Mouse (Mus musculus): ENCODE data around the gene I830077J02Rik. TPM values are rescaled to one million over a fixed set of nuclear protein-coding genes. Genes with fewer than 3 reads are reported as not detected.

Gene I830077J02Rik
- total and polyA plus RNA-seq, 3 experiments = 1.6 to 34.4 (median 32.6) TPM

- Histone ChIP-seq H3K9me3 (replicated peaks) (no peaks in the 10 kb centered on the region), H3K4me1 (ENCODE audit: insufficient read depth, low read depth, low read length) (peaks cover 67% of the 10 kb centered on the region), H3K36me3 (replicated peaks) (no peaks in the 10 kb centered on the region), H3K4me3 (ENCODE audit: low read depth, low read length) (no peak overlapping the region), H3K27me3 (ENCODE audit: insufficient read depth, low read length) (no peaks in the 10 kb centered on the region; the same call in 1 of the 2 replicates)
- peak; percentile 90 for TF ChIP-seq CTCF (IDR thresholded peaks at IDR 0.05; ENCODE audit: low read depth, low read length)
- no peak for TF ChIP-seq POLR2AphosphoS5 (IDR thresholded peaks at IDR 0.05; ENCODE audit: insufficient replicate concordance, low read depth, low read length)
- DNase-seq (ENCODE audit: low spot score) (no peak), ATAC-seq (ENCODE audit: extremely low read depth, insufficient number of reproducible peaks, low FRiP score, poor library complexity, severe bottlenecking) (0 out of 2 replicates have a peak, but pooled peaks have one; percentile 28)
Observed at GRCm38 (mm10) chr3:105899394-105900147, 32.9 kb downstream of the I830077J02Rik start.

GRCm38 (mm10) chr3:105898861-105899260 lies 33.6 kb downstream of the I830077J02Rik start:
- peaks cover 67% of the 10 kb centered on the region for H3K4me1 ChIP-seq (ENCODE audit: insufficient read depth, low read depth, low read length)
- DNase-seq (ENCODE audit: low spot score) = no peak
- ATAC-seq (ENCODE audit: extremely low read depth, insufficient number of reproducible peaks, low FRiP score, poor library complexity, severe bottlenecking) = no peak

DNA sequence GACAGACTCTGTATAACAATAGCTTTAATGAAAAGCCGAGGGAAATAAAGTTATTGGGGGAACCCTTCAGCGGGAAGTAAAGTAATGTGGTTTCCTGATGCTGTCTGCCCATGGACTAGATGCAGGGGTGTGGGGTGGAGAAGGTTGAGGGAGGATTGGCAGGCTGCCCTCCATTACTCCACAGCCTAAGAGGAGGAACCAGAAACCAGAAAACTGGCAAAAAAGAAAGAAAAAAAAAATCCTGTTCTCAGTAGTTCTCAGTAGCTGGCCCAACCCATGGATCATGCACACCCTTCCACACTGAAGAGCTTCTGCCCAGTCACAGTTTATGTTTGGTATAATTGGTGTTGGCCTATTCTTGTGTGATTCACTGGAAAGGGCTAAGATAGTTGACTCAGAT lies 34.1 kb downstream of the I830077J02Rik start:
- TF ChIP-seq GATA1 (IDR thresholded peaks at IDR 0.05; ENCODE audit: borderline replicate concordance, low read length) (no peak), POLR2AphosphoS5 (IDR thresholded peaks at IDR 0.05; ENCODE audit: insufficient replicate concordance, low read depth, low read length) (no peak), TAL1 (conservative IDR thresholded peaks at IDR 0.05; ENCODE audit: low read depth, low read length) (no peak), GATA2 (IDR thresholded peaks at IDR 0.05; ENCODE audit: borderline replicate concordance, low read depth, low read length) (no peak), CTCF (IDR thresholded peaks at IDR 0.05; ENCODE audit: low read depth, low read length) (no peak)
- no peak for DNase-seq (ENCODE audit: low spot score)
- no peaks in the 10 kb centered on the region; the same call in 1 of the 2 replicates for H3K27me3 ChIP-seq (ENCODE audit: insufficient read depth, low read length)
- no peak for ATAC-seq (ENCODE audit: extremely low read depth, insufficient number of reproducible peaks, low FRiP score, poor library complexity, severe bottlenecking)
- no peaks in the 10 kb centered on the region for H3K36me3 ChIP-seq (replicated peaks)
- H3K9me3 ChIP-seq (replicated peaks) = no peaks in the 10 kb centered on the region
- H3K4me1 ChIP-seq (ENCODE audit: insufficient read depth, low read depth, low read length) = peaks cover 68% of the 10 kb centered on the region
- no peak overlapping the region for H3K4me3 ChIP-seq (ENCODE audit: low read depth, low read length)

More at GRCm38 (mm10) chr3:105898861-105899260, 33.6 kb downstream of the I830077J02Rik start:
- H3K27me3 ChIP-seq (ENCODE audit: insufficient read depth, low read length) = no peaks in the 10 kb centered on the region; the same call in 1 of the 2 replicates
- no peak overlapping the region for H3K4me3 ChIP-seq (ENCODE audit: low read depth, low read length)
- H3K36me3 ChIP-seq (replicated peaks) = no peaks in the 10 kb centered on the region
- no peak for TF ChIP-seq CTCF (IDR thresholded peaks at IDR 0.05; ENCODE audit: low read depth, low read length)
- TF ChIP-seq GATA1 (IDR thresholded peaks at IDR 0.05; ENCODE audit: borderline replicate concordance, low read length) = no peak
- no peaks in the 10 kb centered on the region for H3K9me3 ChIP-seq (replicated peaks)

DNA sequence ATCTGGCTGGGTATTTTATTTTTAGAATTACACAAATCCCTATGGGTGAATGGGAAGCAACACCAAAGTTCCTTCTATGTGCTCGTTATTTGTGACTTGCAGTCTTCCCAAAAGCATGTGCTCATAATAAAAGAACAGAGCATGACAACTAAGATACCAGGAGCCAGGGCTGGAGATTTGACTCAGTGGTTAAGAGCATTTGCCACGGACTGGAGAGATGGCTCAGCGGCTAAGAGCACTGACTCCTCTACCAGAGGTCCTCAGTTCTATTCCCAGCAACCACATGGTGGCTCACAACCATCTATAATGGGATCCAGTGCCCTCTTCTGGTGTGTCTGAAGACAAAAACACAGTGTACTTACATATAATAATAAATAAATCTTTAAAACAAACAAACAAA lies 35.7 kb downstream of the I830077J02Rik start:
- DNase-seq (ENCODE audit: low spot score) (no peak), ATAC-seq (ENCODE audit: extremely low read depth, insufficient number of reproducible peaks, low FRiP score, poor library complexity, severe bottlenecking) (no peak)

DNA sequence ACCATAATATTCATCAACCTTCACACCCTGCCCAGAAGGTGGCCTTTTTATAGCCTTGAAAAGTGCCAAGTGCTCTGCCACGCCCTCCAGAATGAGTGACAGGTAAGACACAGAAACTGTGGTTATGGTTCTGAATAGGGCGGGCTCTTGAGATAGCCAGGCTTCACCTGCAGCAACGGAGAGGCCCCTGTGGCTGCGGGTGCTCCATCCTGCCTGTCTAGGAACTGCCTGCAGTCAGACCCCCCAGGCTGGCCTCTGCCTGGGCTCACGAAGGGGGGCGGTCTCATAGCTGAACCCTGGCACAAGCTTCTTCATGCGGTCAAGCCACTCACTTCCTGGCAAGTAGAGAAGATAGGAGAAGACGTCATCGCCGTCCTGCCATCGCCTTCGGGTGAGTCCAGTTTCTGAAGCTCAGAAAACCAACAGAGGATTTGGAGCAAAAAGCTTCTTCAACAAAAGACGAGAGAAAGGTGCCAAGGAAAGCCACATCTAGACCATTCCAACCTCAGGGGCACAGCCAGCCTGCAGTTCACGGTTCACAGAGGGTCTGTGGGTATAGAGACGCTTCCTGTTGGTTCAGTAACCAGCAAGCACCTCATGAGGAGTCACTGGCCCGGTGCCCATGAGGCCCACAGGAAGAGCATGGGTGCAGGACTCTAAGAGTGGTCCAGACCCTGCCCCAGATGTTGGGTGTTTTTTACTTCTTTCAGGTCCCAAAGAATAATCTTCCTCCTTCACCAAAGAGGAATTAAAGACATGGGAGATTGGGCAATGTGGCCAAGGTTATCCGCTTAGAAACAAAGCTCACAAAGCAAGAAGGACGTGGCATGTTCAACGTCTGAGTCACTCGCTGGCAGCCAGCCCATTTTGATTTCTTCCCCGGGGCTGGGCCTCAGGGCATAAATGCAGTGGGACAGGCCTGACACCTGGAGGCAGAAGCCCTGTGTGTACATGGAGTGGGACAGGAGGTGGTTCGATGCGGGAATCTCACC lies 37.6 kb downstream of the I830077J02Rik start:
- no peak for TF ChIP-seq GATA2 (IDR thresholded peaks at IDR 0.05; ENCODE audit: borderline replicate concordance, low read depth, low read length)
- no peak; the same call in 1 of the 2 replicates for TF ChIP-seq CTCF (IDR thresholded peaks at IDR 0.05; ENCODE audit: low read depth, low read length)
- TF ChIP-seq TAL1 (conservative IDR thresholded peaks at IDR 0.05; ENCODE audit: low read depth, low read length) = no peak
- no peak for TF ChIP-seq POLR2AphosphoS5 (IDR thresholded peaks at IDR 0.05; ENCODE audit: insufficient replicate concordance, low read depth, low read length)
- TF ChIP-seq GATA1 (IDR thresholded peaks at IDR 0.05; ENCODE audit: borderline replicate concordance, low read length) = no peak
- H3K9me3 ChIP-seq (replicated peaks) = no peaks in the 10 kb centered on the region
- peak; percentile 38 for DNase-seq (ENCODE audit: low spot score)
- no peaks in the 10 kb centered on the region for H3K36me3 ChIP-seq (replicated peaks)
- no peak overlapping the region; the same call in 1 of the 2 replicates for H3K4me3 ChIP-seq (ENCODE audit: low read depth, low read length)
- ATAC-seq (ENCODE audit: extremely low read depth, insufficient number of reproducible peaks, low FRiP score, poor library complexity, severe bottlenecking) = no peak
- H3K4me1 ChIP-seq (ENCODE audit: insufficient read depth, low read depth, low read length) = peaks cover 64% of the 10 kb centered on the region
- no peaks in the 10 kb centered on the region; the same call in 1 of the 2 replicates for H3K27me3 ChIP-seq (ENCODE audit: insufficient read depth, low read length)

More for the DNA sequence above, 35.7 kb downstream of the I830077J02Rik start:
- Histone ChIP-seq H3K4me1 (ENCODE audit: insufficient read depth, low read depth, low read length) (peaks cover 69% of the 10 kb centered on the region), H3K27me3 (ENCODE audit: insufficient read depth, low read length) (no peaks in the 10 kb centered on the region; the same call in 1 of the 2 replicates), H3K4me3 (ENCODE audit: low read depth, low read length) (no peak overlapping the region), H3K36me3 (replicated peaks) (no peaks in the 10 kb centered on the region), H3K9me3 (replicated peaks) (no peaks in the 10 kb centered on the region)
- TF ChIP-seq POLR2AphosphoS5 (IDR thresholded peaks at IDR 0.05; ENCODE audit: insufficient replicate concordance, low read depth, low read length) (no peak), GATA2 (IDR thresholded peaks at IDR 0.05; ENCODE audit: borderline replicate concordance, low read depth, low read length) (no peak), GATA1 (IDR thresholded peaks at IDR 0.05; ENCODE audit: borderline replicate concordance, low read length) (no peak), CTCF (IDR thresholded peaks at IDR 0.05; ENCODE audit: low read depth, low read length) (no peak), TAL1 (conservative IDR thresholded peaks at IDR 0.05; ENCODE audit: low read depth, low read length) (no peak)

- DNase-seq (ENCODE audit: low spot score) = no peak
- Histone ChIP-seq H3K4me3 (ENCODE audit: low read depth, low read length) (no peak overlapping the region), H3K27me3 (ENCODE audit: insufficient read depth, low read length) (no peaks in the 10 kb centered on the region; the same call in 1 of the 2 replicates), H3K36me3 (replicated peaks) (no peaks in the 10 kb centered on the region), H3K4me1 (ENCODE audit: insufficient read depth, low read depth, low read length) (peaks cover 58% of the 10 kb centered on the region), H3K9me3 (replicated peaks) (no peaks in the 10 kb centered on the region)
- ATAC-seq (ENCODE audit: extremely low read depth, insufficient number of reproducible peaks, low FRiP score, poor library complexity, severe bottlenecking) = no peak
- TF ChIP-seq CTCF (IDR thresholded peaks at IDR 0.05; ENCODE audit: low read depth, low read length) = no peak
- TF ChIP-seq TAL1 (conservative IDR thresholded peaks at IDR 0.05; ENCODE audit: low read depth, low read length) = no peak
- no peak for TF ChIP-seq POLR2AphosphoS5 (IDR thresholded peaks at IDR 0.05; ENCODE audit: insufficient replicate concordance, low read depth, low read length)
- TF ChIP-seq GATA1 (IDR thresholded peaks at IDR 0.05; ENCODE audit: borderline replicate concordance, low read length) = no peak
- no peak for TF ChIP-seq GATA2 (IDR thresholded peaks at IDR 0.05; ENCODE audit: borderline replicate concordance, low read depth, low read length)
Observed at GRCm38 (mm10) chr3:105893941-105894391, 38.5 kb downstream of the I830077J02Rik start.
